Mouse (Mus musculus): ENCODE results near the gene Orc5. TPM values are rescaled to one million over a fixed set of nuclear protein-coding genes. Genes with fewer than 3 reads are reported as not detected.
"Not testable (repeated sequence)": the region's sequence is repeated elsewhere in the genome, so short reads cannot be mapped to it uniquely, and the experiment has no call there.

The Orc5 gene
- polyA plus RNA-seq, 1 experiment from 2014 or later, result 40.1 TPM

DNA sequence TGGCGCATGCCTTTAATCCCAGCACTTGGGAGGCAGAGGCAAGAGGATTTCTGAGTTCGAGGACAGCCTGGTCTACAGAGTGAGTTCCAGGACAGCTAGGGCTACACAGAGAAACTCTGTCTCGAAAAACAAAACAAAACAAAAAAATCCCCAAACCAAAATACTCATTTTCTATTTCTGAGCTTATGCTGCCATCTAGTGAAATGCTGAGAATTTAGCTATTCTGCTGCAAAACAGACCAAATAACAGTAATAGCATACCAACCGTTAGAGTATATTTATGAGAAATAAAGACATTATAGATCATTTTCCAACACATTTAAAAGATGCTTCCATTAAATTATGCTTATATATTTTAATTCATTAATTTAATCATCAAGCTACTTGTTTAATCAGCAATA, 34.5 kb downstream of the Orc5 start:
- WGBS, result 87% methylated on average over 4 of the region's 4 CpGs
- H3K9ac ChIP-seq (replicated peaks; ENCODE audit: low read depth, low read length); H3K4me2 ChIP-seq (replicated peaks; ENCODE audit: low read depth, low read length); H3K4me3 ChIP-seq (ENCODE audit: low read depth, low read length); H3K27me3 ChIP-seq (ENCODE audit: control insufficient read depth, insufficient read depth, low read length); ATAC-seq (ENCODE audit: insufficient number of reproducible peaks, insufficient read depth, low FRiP score, low read depth); H3K27ac ChIP-seq (ENCODE audit: low read length); H3K9me3 ChIP-seq (ENCODE audit: control insufficient read depth, low read depth, low read length); H3K36me3 ChIP-seq (ENCODE audit: control insufficient read depth, insufficient read depth, low read length); H3K4me1 ChIP-seq (ENCODE audit: control insufficient read depth, insufficient read depth, low read length): not testable (repeated sequence)

GRCm38 (mm10) chr5:22514231-22514630, 36.0 kb downstream of the Orc5 start:
- not testable (repeated sequence) for ATAC-seq (ENCODE audit: insufficient number of reproducible peaks, insufficient read depth, low FRiP score, low read depth); H3K9ac ChIP-seq (replicated peaks; ENCODE audit: low read depth, low read length); H3K4me3 ChIP-seq (ENCODE audit: low read depth, low read length); H3K27ac ChIP-seq (ENCODE audit: low read length); H3K9me3 ChIP-seq (ENCODE audit: control insufficient read depth, low read depth, low read length); H3K4me1 ChIP-seq (ENCODE audit: control insufficient read depth, insufficient read depth, low read length); H3K4me2 ChIP-seq (replicated peaks; ENCODE audit: low read depth, low read length); H3K36me3 ChIP-seq (ENCODE audit: control insufficient read depth, insufficient read depth, low read length); H3K27me3 ChIP-seq (ENCODE audit: control insufficient read depth, insufficient read depth, low read length)
- no CpG with 5 or more reads among the region's 7 CpGs for WGBS

DNA sequence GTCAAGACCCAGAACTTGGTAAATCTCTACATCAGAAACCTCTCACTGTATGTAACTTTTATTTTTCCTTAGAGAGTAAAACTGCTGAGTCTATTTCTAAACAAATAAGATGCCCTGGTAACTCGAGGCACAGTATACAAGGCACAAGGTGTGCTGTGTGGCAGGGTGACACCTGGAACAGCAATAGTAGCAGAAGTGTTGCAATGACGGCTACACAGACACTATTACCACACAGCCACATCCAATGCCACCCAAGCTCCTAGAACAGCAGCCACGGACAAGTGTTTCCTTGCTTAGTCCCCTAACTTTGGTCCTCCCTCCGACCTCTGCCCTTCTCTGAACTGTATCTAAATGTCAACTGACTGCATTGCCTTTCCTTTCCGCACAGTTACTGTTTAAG, 37.6 kb downstream of the Orc5 start:
- ATAC-seq (ENCODE audit: insufficient number of reproducible peaks, insufficient read depth, low FRiP score, low read depth), result not testable (repeated sequence)
- no CpG with 5 or more reads among the region's 5 CpGs for WGBS

GRCm38 (mm10) chr5:22511824-22512223, 38.4 kb downstream of the Orc5 start:
- H3K4me2 ChIP-seq (replicated peaks; ENCODE audit: low read depth, low read length), result no peak overlapping the region
- H3K9me3 ChIP-seq (ENCODE audit: control insufficient read depth, low read depth, low read length), result no peaks in the 10 kb centered on the region
- H3K4me1 ChIP-seq (ENCODE audit: control insufficient read depth, insufficient read depth, low read length), result no peaks in the 10 kb centered on the region
- H3K4me3 ChIP-seq (ENCODE audit: low read depth, low read length), result no peak overlapping the region
- H3K9ac ChIP-seq (replicated peaks; ENCODE audit: low read depth, low read length), result no peak overlapping the region
- ATAC-seq (ENCODE audit: insufficient number of reproducible peaks, insufficient read depth, low FRiP score, low read depth), result no peak
- H3K36me3 ChIP-seq (ENCODE audit: control insufficient read depth, insufficient read depth, low read length), result peaks cover 2% of the 10 kb centered on the region; the same call in 1 of the 2 replicates
- no peaks in the 10 kb centered on the region for H3K27me3 ChIP-seq (ENCODE audit: control insufficient read depth, insufficient read depth, low read length)
- 58% methylated on average over 8 of the region's 8 CpGs for WGBS
- no peak overlapping the region for H3K27ac ChIP-seq (ENCODE audit: low read length)

More for the DNA sequence above, 37.6 kb downstream of the Orc5 start:
- not testable (repeated sequence) for H3K4me1 ChIP-seq (ENCODE audit: control insufficient read depth, insufficient read depth, low read length); H3K4me2 ChIP-seq (replicated peaks; ENCODE audit: low read depth, low read length); H3K27ac ChIP-seq (ENCODE audit: low read length); H3K9me3 ChIP-seq (ENCODE audit: control insufficient read depth, low read depth, low read length); H3K36me3 ChIP-seq (ENCODE audit: control insufficient read depth, insufficient read depth, low read length); H3K4me3 ChIP-seq (ENCODE audit: low read depth, low read length); H3K27me3 ChIP-seq (ENCODE audit: control insufficient read depth, insufficient read depth, low read length); H3K9ac ChIP-seq (replicated peaks; ENCODE audit: low read depth, low read length)

- no peak overlapping the region for H3K27ac ChIP-seq (ENCODE audit: low read length)
- no peaks in the 10 kb centered on the region for H3K36me3 ChIP-seq (ENCODE audit: control insufficient read depth, insufficient read depth, low read length)
- no peaks in the 10 kb centered on the region for H3K4me1 ChIP-seq (ENCODE audit: control insufficient read depth, insufficient read depth, low read length)
- H3K9me3 ChIP-seq (ENCODE audit: control insufficient read depth, low read depth, low read length), result no peaks in the 10 kb centered on the region
- H3K27me3 ChIP-seq (ENCODE audit: control insufficient read depth, insufficient read depth, low read length), result no peaks in the 10 kb centered on the region
- ATAC-seq (ENCODE audit: insufficient number of reproducible peaks, insufficient read depth, low FRiP score, low read depth), result no peak
- WGBS, result 89% methylated on average over 5 of the region's 5 CpGs
- no peak overlapping the region for H3K9ac ChIP-seq (replicated peaks; ENCODE audit: low read depth, low read length)
- no peak overlapping the region for H3K4me3 ChIP-seq (ENCODE audit: low read depth, low read length)
- H3K4me2 ChIP-seq (replicated peaks; ENCODE audit: low read depth, low read length), result no peak overlapping the region
Observed at GRCm38 (mm10) chr5:22508560-22508959, 41.7 kb downstream of the Orc5 start.

- Histone ChIP-seq H3K9ac (replicated peaks; ENCODE audit: low read depth, low read length) (no peak overlapping the region), H3K4me3 (ENCODE audit: low read depth, low read length) (no peak overlapping the region), H3K27ac (ENCODE audit: low read length) (no peak overlapping the region), H3K4me2 (replicated peaks; ENCODE audit: low read depth, low read length) (no peak overlapping the region), H3K36me3 (ENCODE audit: control insufficient read depth, insufficient read depth, low read length) (peaks cover 8% of the 10 kb centered on the region), H3K4me1 (ENCODE audit: control insufficient read depth, insufficient read depth, low read length) (no peaks in the 10 kb centered on the region), H3K27me3 (ENCODE audit: control insufficient read depth, insufficient read depth, low read length) (no peaks in the 10 kb centered on the region), H3K9me3 (ENCODE audit: control insufficient read depth, low read depth, low read length) (no peaks in the 10 kb centered on the region)
- no peak for ATAC-seq (ENCODE audit: insufficient number of reproducible peaks, insufficient read depth, low FRiP score, low read depth)
- WGBS, result 82% methylated on average over 5 of the region's 5 CpGs
Observed at GRCm38 (mm10) chr5:22499437-22499836, 50.8 kb downstream of the Orc5 start.

DNA sequence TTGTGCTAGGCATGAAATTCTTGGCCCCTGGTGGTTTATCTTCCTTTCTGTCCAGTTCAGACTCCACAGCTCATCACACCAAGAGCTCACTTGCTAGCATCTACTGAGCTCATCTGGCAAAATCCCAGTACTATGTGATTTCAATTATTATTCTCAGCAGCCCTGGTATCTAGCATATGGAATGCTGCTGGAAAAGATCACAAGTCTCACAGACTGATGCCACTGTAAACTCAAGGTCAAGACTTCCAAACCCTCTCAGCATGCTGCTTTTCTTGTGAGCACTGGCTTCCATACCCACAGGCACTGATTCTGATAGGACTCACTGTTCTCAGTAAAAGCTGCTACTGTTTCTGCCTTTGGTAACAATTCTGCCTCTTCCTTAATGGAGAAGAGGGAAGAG, 59.1 kb downstream of the Orc5 start:
- Histone ChIP-seq H3K27me3 (ENCODE audit: control insufficient read depth, insufficient read depth, low read length) (no peaks in the 10 kb centered on the region), H3K27ac (ENCODE audit: low read length) (no peak overlapping the region), H3K4me3 (ENCODE audit: low read depth, low read length) (no peak overlapping the region), H3K9me3 (ENCODE audit: control insufficient read depth, low read depth, low read length) (no peaks in the 10 kb centered on the region), H3K9ac (replicated peaks; ENCODE audit: low read depth, low read length) (no peak overlapping the region), H3K4me1 (ENCODE audit: control insufficient read depth, insufficient read depth, low read length) (no peaks in the 10 kb centered on the region), H3K36me3 (ENCODE audit: control insufficient read depth, insufficient read depth, low read length) (no peaks in the 10 kb centered on the region), H3K4me2 (replicated peaks; ENCODE audit: low read depth, low read length) (no peak overlapping the region)
- ATAC-seq (ENCODE audit: insufficient number of reproducible peaks, insufficient read depth, low FRiP score, low read depth), result no peak

- 78% methylated on average over 4 of the region's 4 CpGs for WGBS
- Histone ChIP-seq H3K36me3 (ENCODE audit: control insufficient read depth, insufficient read depth, low read length) (peaks cover 4% of the 10 kb centered on the region; the same call in 1 of the 2 replicates), H3K4me2 (replicated peaks; ENCODE audit: low read depth, low read length) (no peak overlapping the region), H3K4me3 (ENCODE audit: low read depth, low read length) (no peak overlapping the region), H3K27ac (ENCODE audit: low read length) (no peak overlapping the region), H3K27me3 (ENCODE audit: control insufficient read depth, insufficient read depth, low read length) (no peaks in the 10 kb centered on the region), H3K4me1 (ENCODE audit: control insufficient read depth, insufficient read depth, low read length) (no peaks in the 10 kb centered on the region), H3K9me3 (ENCODE audit: control insufficient read depth, low read depth, low read length) (no peaks in the 10 kb centered on the region), H3K9ac (replicated peaks; ENCODE audit: low read depth, low read length) (no peak overlapping the region)
- no peak for ATAC-seq (ENCODE audit: insufficient number of reproducible peaks, insufficient read depth, low FRiP score, low read depth)
Observed at GRCm38 (mm10) chr5:22489091-22489490, 61.1 kb downstream of the Orc5 start.

DNA sequence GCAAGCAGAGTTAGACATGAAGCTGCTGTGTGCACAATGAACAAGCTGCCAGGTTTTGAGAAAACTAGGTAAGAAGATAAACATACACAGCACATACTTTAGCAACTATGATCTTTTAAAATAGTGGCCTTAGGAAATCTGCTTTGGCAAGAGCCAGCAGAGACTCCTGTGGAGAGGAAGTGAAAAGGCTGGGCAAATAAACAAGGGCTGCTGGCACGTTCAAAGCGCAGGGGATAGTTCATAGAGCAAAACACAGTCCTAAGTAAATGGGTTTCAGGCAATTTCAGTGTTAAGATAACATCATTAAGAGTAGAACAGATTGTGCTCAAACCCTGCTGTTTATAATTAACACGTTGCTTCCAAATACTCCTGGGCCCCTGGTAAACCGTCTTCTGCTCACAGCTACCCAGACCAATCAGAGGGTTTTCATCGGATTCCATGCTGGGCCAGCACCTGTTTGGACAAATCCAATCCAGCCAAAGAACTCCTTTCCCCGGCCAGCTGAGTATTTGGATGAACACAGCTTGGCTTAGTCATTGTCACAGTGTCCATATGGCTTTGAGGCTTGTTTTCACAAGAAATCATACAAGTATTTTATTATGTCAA, 63.5 kb downstream of the Orc5 start:
- Histone ChIP-seq H3K4me1 (ENCODE audit: control insufficient read depth, insufficient read depth, low read length) (no peaks in the 10 kb centered on the region), H3K9me3 (ENCODE audit: control insufficient read depth, low read depth, low read length) (no peaks in the 10 kb centered on the region), H3K36me3 (ENCODE audit: control insufficient read depth, insufficient read depth, low read length) (peaks cover 4% of the 10 kb centered on the region; the same call in 1 of the 2 replicates), H3K4me3 (ENCODE audit: low read depth, low read length) (no peak overlapping the region), H3K27ac (ENCODE audit: low read length) (no peak overlapping the region), H3K9ac (replicated peaks; ENCODE audit: low read depth, low read length) (no peak overlapping the region), H3K4me2 (replicated peaks; ENCODE audit: low read depth, low read length) (no peak overlapping the region), H3K27me3 (ENCODE audit: control insufficient read depth, insufficient read depth, low read length) (no peaks in the 10 kb centered on the region)
- WGBS, result 76% methylated on average over 6 of the region's 6 CpGs
- ATAC-seq (ENCODE audit: insufficient number of reproducible peaks, insufficient read depth, low FRiP score, low read depth), result no peak

All from stomach, embryonic 14.5 days (tissue).